ENCODE assay signal across 18 mouse cellular contexts in the genomic region with DNA sequence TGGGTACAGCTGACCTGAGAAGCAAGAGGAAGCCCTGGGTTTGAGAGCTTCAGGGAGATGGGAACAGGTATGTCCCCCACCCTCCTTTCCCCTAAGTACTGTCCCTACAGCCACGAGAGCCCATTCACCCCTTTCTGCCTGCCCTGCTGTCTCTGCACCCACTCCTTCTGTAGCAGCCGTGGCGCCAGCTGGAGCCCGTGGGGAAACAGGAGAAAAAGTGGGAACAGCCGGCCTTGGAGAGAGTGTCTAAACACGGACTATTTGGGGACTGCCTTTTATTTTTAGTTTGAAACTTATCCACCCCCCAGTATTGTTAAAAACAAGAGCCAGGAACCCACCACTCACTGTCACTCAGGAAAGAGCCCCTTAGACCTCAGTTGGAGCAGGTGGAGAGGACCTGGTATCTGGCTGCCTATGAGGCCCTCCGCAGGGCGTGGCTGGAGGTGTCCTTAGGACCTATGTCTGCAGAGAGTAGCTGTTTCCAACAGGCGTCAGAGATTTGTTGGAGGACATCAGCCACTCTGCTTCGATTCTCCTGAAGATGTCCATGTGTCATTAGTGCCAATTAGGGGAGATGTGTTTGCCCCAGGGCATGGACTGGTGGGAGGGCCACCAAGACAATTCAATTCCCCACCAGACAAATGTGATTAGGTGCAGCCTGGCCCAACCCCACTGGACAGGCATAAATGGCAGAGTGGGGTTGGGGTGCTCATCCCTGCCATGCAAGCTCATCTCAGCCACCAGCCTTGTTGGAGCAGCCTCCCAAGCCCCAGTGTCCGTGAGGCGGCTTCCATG. TPM values are rescaled to one million over a fixed set of nuclear protein-coding genes. Genes with fewer than 3 reads are reported as not detected.
DNase-seq lines count a peak whose midpoint lies in the region; ATAC-seq and TF ChIP-seq lines count a peak whose summit lies in the region.
"Had no signal": no experiment of that assay in that cellular context is flagged by ENCODE, and none has a peak within 500 bp of the region (broad histone marks: within the 10 kb centered on the region; RNA-seq: fewer than 3 reads in every experiment).

TSS of gene Dbh (plus strand) at position 438 of the 795 bp plus-strand sequence.

- H3K27ac ChIP-seq in hindbrain, postnatal 0 days = no peak within 1 kb of the TSS
- no peak within 1 kb of the TSS for H3K27ac ChIP-seq in hindbrain, embryonic 14.5 days
- no peak within 1 kb of the TSS for H3K27ac ChIP-seq in forebrain, embryonic 14.5 days (ENCODE audit: low read depth, low read length)
- H3K27ac ChIP-seq: midbrain, embryonic 15.5 days; neural tube, embryonic 15.5 days had no signal

- H3K4me3 ChIP-seq in hindbrain, postnatal 0 days (ENCODE audit: low read length) = no peak within 1 kb of the TSS
- H3K4me3 ChIP-seq in hindbrain, embryonic 14.5 days (replicated peaks; ENCODE audit: low read length) = no peak within 1 kb of the TSS
- H3K4me3 ChIP-seq in forebrain, embryonic 14.5 days (ENCODE audit: low read depth, low read length) = no peak within 1 kb of the TSS
- H3K4me3 ChIP-seq: erythroblast, embryonic 14.5 days; midbrain, embryonic 15.5 days; neural tube, embryonic 15.5 days had no signal

- H3K4me1 ChIP-seq in hindbrain, postnatal 0 days (ENCODE audit: insufficient read depth, low read length) = peaks cover 5% of the 10 kb centered on the region; the same call in 1 of the 2 replicates
- H3K4me1 ChIP-seq in hindbrain, embryonic 14.5 days (replicated peaks; ENCODE audit: control insufficient read depth, insufficient read depth, low read length) = 0 out of 2 replicates have a peak, but pooled peaks cover 3% of the 10 kb centered on the region
- 0 out of 2 replicates have a peak, but pooled peaks cover 2% of the 10 kb centered on the region for H3K4me1 ChIP-seq in forebrain, embryonic 14.5 days (ENCODE audit: control insufficient read depth, insufficient read depth, low read length)
- H3K4me1 ChIP-seq: neural tube, embryonic 15.5 days had no signal

- H3K36me3 ChIP-seq in hindbrain, postnatal 0 days (ENCODE audit: insufficient read depth, low read length) = no peaks in the 10 kb centered on the region
- no peaks in the 10 kb centered on the region for H3K36me3 ChIP-seq in hindbrain, embryonic 14.5 days (replicated peaks; ENCODE audit: control insufficient read depth, insufficient read depth)
- H3K36me3 ChIP-seq in forebrain, embryonic 14.5 days (ENCODE audit: control insufficient read depth, insufficient read depth, low read length) = no peaks in the 10 kb centered on the region
- H3K36me3 ChIP-seq: midbrain, embryonic 15.5 days; neural tube, embryonic 15.5 days had no signal

- H3K27me3 ChIP-seq in hindbrain, postnatal 0 days (ENCODE audit: insufficient read depth, low read length) = no peaks in the 10 kb centered on the region
- no peaks in the 10 kb centered on the region for H3K27me3 ChIP-seq in hindbrain, embryonic 14.5 days (ENCODE audit: control insufficient read depth, insufficient read depth, low read length)
- no peaks in the 10 kb centered on the region for H3K27me3 ChIP-seq in forebrain, embryonic 14.5 days (replicated peaks; ENCODE audit: control insufficient read depth, insufficient read depth, low read length)
- H3K27me3 ChIP-seq: midbrain, embryonic 15.5 days; neural tube, embryonic 15.5 days had no signal

- ATAC-seq in hindbrain, postnatal 0 days = no peak
- no peak for ATAC-seq in hindbrain, embryonic 14.5 days (ENCODE audit: low FRiP score)
- ATAC-seq in forebrain, embryonic 14.5 days = no peak
- ATAC-seq: midbrain, embryonic 15.5 days had no signal

- H3K9ac ChIP-seq in hindbrain, postnatal 0 days (replicated peaks; ENCODE audit: low read length) = no peak within 1 kb of the TSS
- no peak within 1 kb of the TSS for H3K9ac ChIP-seq in hindbrain, embryonic 14.5 days
- H3K9ac ChIP-seq in forebrain, embryonic 14.5 days (ENCODE audit: low read length) = no peak within 1 kb of the TSS
- H3K9ac ChIP-seq: midbrain, embryonic 15.5 days; neural tube, embryonic 15.5 days had no signal

- no peak within 1 kb of the TSS for H3K4me2 ChIP-seq in hindbrain, postnatal 0 days (ENCODE audit: low read depth, low read length)
- no peak within 1 kb of the TSS for H3K4me2 ChIP-seq in hindbrain, embryonic 14.5 days (replicated peaks)
- H3K4me2 ChIP-seq in forebrain, embryonic 14.5 days (ENCODE audit: low read length) = no peak within 1 kb of the TSS
- H3K4me2 ChIP-seq: midbrain, embryonic 15.5 days; neural tube, embryonic 15.5 days had no signal

- TF ChIP-seq CTCF in hindbrain, postnatal 0 days (IDR thresholded peaks at IDR 0.05; ENCODE audit: low read depth) = no peak

- 81% methylated on average over 12 of the region's 12 CpGs for WGBS in hindbrain, postnatal 0 days
- 85% methylated on average over 12 of the region's 12 CpGs for WGBS in hindbrain, embryonic 14.5 days
- 81% methylated on average over 12 of the region's 12 CpGs for WGBS in forebrain, embryonic 14.5 days

- DNase-seq in hindbrain, postnatal 0 days (ENCODE audit: low spot score) = no peak
- no peak for DNase-seq in hindbrain, embryonic 14.5 days (ENCODE audit: low spot score)
- DNase-seq in adrenal gland, postnatal 14 days = peak; percentile 67
- DNase-seq in layer of hippocampus, adult 9-11 months = peak; percentile 82
- peak; percentile 66 to 83 for DNase-seq in right cerebral cortex, adult 2 months (ENCODE audit: low spot score in 2 of 2)
- DNase-seq in forebrain, embryonic 14.5 days (ENCODE audit: low spot score) = no peak
- no peak for DNase-seq in spleen, adult 18-20 months
- DNase-seq in kidney, postnatal 25 days = no peak
- DNase-seq: cerebellum, postnatal 14 days; gastrocnemius, postnatal 36 days; heart, postnatal 14 days; kidney, adult 18-20 months; lung, postnatal 14 days had no signal

- H3K9me3 ChIP-seq in hindbrain, postnatal 0 days (ENCODE audit: low read length) = no peaks in the 10 kb centered on the region
- no peaks in the 10 kb centered on the region for H3K9me3 ChIP-seq in hindbrain, embryonic 14.5 days (ENCODE audit: control insufficient read depth, low read length)
- no peaks in the 10 kb centered on the region for H3K9me3 ChIP-seq in forebrain, embryonic 14.5 days (replicated peaks; ENCODE audit: control insufficient read depth, low read length)
- H3K9me3 ChIP-seq: midbrain, embryonic 15.5 days; neural tube, embryonic 15.5 days had no signal

RNA-seq across cellular contexts. Expression of gene Dbh, which starts in this region (rescaled TPM):
- 14.0 and 16.5 TPM in 2 replicates for total RNA-seq in hindbrain, postnatal 0 days (2014; rRNA removed)
- 9.3 and 11.2 TPM in 2 replicates for polyA plus RNA-seq in hindbrain, postnatal 0 days (2015; fragmentation: Nextera tagmentation; extraction: Ambion mirVana)
- 2.3 and 3.7 TPM in 2 replicates for polyA plus RNA-seq in hindbrain, embryonic 14.5 days (2014; fragmentation: Nextera tagmentation; extraction: Ambion mirVana)
- total RNA-seq in adrenal gland, postnatal 14 days (2021) = 334 and 392 TPM in 2 replicates
- polyA plus RNA-seq in forebrain, embryonic 14.5 days (2014; fragmentation: Nextera tagmentation; extraction: Ambion mirVana) = not detected in 2 replicates
- total RNA-seq: gastrocnemius, postnatal 36 days had no signal
- polyA plus RNA-seq: erythroblast, embryonic 14.5 days; liver, adult 2 months; spleen, adult 2 months had no signal

Comparison
In these comparisons a context has a peak if more than half of its experiments do, and no peak if none do; other contexts are left out.
1. RNA of gene Dbh (total RNA-seq): 334 to 392 TPM in adrenal gland, postnatal 14 days; 14.0 to 16.5 TPM in hindbrain, postnatal 0 days; every median in the first group is over 10 times any median in the second.
2. DNase-seq: peak in adrenal gland, postnatal 14 days (single experiment), layer of hippocampus, adult 9-11 months (single experiment) and right cerebral cortex, adult 2 months (2 of 2); none in hindbrain, postnatal 0 days (single experiment), hindbrain, embryonic 14.5 days (single experiment), forebrain, embryonic 14.5 days (single experiment), spleen, adult 18-20 months (0 of 2) and kidney, postnatal 25 days (0 of 2).